Mouse (Mus musculus) forebrain, embryonic 15.5 days (tissue): ENCODE measurements around the gene Sptbn4. TPM values are rescaled to one million over a fixed set of nuclear protein-coding genes. Genes with fewer than 3 reads are reported as not detected.
A peak's percentile ranks its signal among the peaks of the same experiment; 100 is the strongest.

Experiments
- ATAC-seq: fragments of 200-750 bp; cut with Nextera tagmentation; replicated peaks from 2 replicates; pipeline ENCODE4 v1.8.0; 2017; ENCODE audit warnings: mild to moderate bottlenecking, moderate TSS enrichment, moderate library complexity
- H3K27ac ChIP-seq: fragments of 300-500 bp; sonication (generic); replicated peaks from 2 replicates; pipeline ENCODE4 v1.5.1; 2015; ENCODE audit warnings: mild to moderate bottlenecking, inconsistent platforms
- H3K27me3 ChIP-seq: fragments of 300-500 bp; sonication (generic); 2 replicates; pipeline ENCODE4 v1.6.1; 2015; ENCODE audit warnings: inconsistent platforms
- H3K36me3 ChIP-seq: fragments of 300-500 bp; sonication (generic); 2 replicates; pipeline ENCODE4 v1.6.1; 2015; ENCODE audit warnings: mild to moderate bottlenecking, inconsistent platforms
- H3K4me1 ChIP-seq: fragments of 300-500 bp; sonication (generic); 2 replicates; pipeline ENCODE4 v1.6.1; 2015; ENCODE audit warnings: inconsistent platforms
- H3K4me2 ChIP-seq: fragments of 300-500 bp; sonication (generic); replicated peaks from 2 replicates; pipeline ENCODE4 v1.6.1; 2015; ENCODE audit warnings: mild to moderate bottlenecking, inconsistent platforms
- H3K4me3 ChIP-seq: fragments of 300-500 bp; sonication (generic); 2 replicates; pipeline ENCODE4 v1.5.1; 2015; ENCODE audit warnings: mild to moderate bottlenecking, inconsistent platforms
- H3K9ac ChIP-seq: fragments of 300-500 bp; sonication (generic); replicated peaks from 2 replicates; pipeline ENCODE4 v1.6.1; 2015; ENCODE audit warnings: mild to moderate bottlenecking, inconsistent platforms
- H3K9me3 ChIP-seq: fragments of 300-500 bp; sonication (generic); 2 replicates; pipeline ENCODE4 v1.6.1; 2016; ENCODE audit warnings: inconsistent platforms
- WGBS: fragments of 180-500 bp; shearing (Covaris S2); methylation state at CpG from one replicate; pipeline ENCODE4 v1.1.7; 2015; ENCODE audit warnings: mixed read lengths; 5-methylcytosine and 5-hydroxymethylcytosine counted together
- polyA plus RNA-seq: library from polyadenylated mRNA; unstranded; fragments of >200 nt; fragmentation: Nextera tagmentation; extraction: Ambion mirVana; gene quantifications from 2 replicates; pipeline ENCODE4 v1.2.1, GENCODE M21; 2015

The Sptbn4 gene
- polyA plus RNA-seq, 1 experiment from 2014 or later: 2.0 TPM

DNA sequence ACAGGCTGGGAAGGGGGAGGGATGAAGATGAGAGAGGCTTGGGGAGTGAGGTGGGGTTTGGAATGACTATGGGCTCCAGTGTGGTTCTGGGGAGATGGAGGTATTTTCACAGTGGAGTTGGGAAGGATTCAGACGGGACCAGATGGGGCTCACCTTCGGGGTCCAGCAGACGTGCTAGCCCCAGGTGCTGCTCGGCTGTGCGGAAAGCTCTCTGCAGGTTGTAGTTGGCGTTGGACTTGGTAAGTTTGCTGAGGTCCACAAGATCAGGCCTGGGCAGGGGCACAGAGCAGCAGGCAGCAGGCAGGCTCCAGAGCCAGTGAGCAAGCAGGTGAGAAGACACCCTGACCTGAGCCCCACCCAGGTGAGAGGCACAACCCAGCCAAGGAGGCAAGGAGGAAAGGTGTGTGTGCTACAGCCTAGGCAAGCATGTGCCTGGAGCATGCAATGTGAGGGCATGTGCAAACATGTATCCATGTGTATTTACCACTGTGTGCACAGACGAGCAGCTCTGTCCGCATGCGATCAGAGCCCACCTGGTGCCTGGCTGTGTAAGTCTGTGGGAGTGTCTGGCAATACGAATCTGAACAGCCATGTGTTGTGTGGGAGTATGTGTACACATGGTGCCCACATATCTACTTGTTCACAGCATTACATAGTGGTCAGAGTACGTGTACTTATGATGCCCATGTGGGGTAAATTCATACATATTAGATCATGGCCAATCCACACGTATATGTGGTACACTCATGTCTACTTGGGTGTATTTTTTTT lies 23.7 kb downstream of the Sptbn4 start:
- H3K9me3 ChIP-seq: no peaks in the 10 kb centered on the region
- ATAC-seq: no peak
- peaks cover 2% of the 10 kb centered on the region; the same call in 1 of the 2 replicates for H3K36me3 ChIP-seq

DNA sequence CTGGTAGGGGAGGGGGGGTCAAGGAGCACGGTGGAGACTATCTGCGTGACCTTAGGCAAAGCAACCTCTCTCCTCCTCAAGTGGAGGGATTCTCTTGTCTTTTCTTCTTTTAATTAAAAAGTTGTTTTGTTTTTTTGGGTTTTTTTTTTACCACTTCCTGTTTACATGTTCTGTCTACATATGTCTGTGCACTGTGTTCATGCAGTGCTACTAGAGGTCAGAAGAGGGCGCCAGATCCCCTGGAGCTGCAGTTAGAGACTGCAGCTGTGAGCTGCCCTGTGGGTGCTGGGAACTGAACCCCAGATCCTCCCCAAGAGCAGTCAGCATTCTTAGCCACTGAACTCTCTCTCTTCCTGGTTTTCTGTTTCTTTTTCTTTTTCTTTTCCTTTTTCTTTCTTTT lies 28.4 kb downstream of the Sptbn4 start:
- ATAC-seq: no peak

More for the DNA sequence above, 23.7 kb downstream of the Sptbn4 start:
- H3K4me3 ChIP-seq: no peak overlapping the region
- H3K9ac ChIP-seq: no peak overlapping the region
- no peak overlapping the region for H3K4me2 ChIP-seq
- no peaks in the 10 kb centered on the region for H3K4me1 ChIP-seq
- H3K27me3 ChIP-seq: no peaks in the 10 kb centered on the region
- H3K27ac ChIP-seq: no peak overlapping the region
- WGBS: 87% methylated on average over 12 of the region's 12 CpGs

DNA sequence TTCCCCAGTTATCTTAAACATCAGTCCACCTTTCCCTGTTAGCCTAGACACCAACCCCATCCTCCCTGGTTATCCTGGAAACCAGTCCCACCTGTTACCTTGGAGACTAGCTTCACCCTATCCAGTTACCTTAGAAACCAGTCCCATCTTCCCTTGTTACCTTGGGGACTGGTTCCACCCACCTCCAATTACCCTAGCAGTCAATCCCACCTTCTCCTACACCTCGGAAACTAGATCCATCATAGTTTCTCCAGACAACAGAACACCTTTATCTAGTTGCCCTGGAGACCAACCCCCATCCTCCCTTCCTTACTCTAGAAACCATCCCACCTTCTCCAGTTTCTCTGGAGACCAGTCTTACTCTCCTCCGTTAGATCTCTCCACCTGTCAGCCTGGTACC lies 30.3 kb downstream of the Sptbn4 start:
- no peak overlapping the region for H3K9ac ChIP-seq
- no peak overlapping the region for H3K4me3 ChIP-seq
- 71% methylated on average over 2 of the region's 2 CpGs for WGBS
- H3K36me3 ChIP-seq: 0 out of 2 replicates have a peak, but pooled peaks cover 4% of the 10 kb centered on the region
- H3K9me3 ChIP-seq: no peaks in the 10 kb centered on the region
- H3K27me3 ChIP-seq: no peaks in the 10 kb centered on the region
- no peak overlapping the region for H3K27ac ChIP-seq
- no peaks in the 10 kb centered on the region for H3K4me1 ChIP-seq
- no peak for ATAC-seq
- no peak overlapping the region for H3K4me2 ChIP-seq

More for the DNA sequence above, 28.4 kb downstream of the Sptbn4 start:
- Histone ChIP-seq H3K36me3 (peaks cover 6% of the 10 kb centered on the region; the same call in 1 of the 2 replicates), H3K27ac (no peak overlapping the region), H3K9me3 (no peaks in the 10 kb centered on the region), H3K4me2 (no peak overlapping the region), H3K4me3 (no peak overlapping the region), H3K4me1 (no peaks in the 10 kb centered on the region), H3K27me3 (no peaks in the 10 kb centered on the region), H3K9ac (no peak overlapping the region)
- 85% methylated on average over 3 of the region's 3 CpGs for WGBS

DNA sequence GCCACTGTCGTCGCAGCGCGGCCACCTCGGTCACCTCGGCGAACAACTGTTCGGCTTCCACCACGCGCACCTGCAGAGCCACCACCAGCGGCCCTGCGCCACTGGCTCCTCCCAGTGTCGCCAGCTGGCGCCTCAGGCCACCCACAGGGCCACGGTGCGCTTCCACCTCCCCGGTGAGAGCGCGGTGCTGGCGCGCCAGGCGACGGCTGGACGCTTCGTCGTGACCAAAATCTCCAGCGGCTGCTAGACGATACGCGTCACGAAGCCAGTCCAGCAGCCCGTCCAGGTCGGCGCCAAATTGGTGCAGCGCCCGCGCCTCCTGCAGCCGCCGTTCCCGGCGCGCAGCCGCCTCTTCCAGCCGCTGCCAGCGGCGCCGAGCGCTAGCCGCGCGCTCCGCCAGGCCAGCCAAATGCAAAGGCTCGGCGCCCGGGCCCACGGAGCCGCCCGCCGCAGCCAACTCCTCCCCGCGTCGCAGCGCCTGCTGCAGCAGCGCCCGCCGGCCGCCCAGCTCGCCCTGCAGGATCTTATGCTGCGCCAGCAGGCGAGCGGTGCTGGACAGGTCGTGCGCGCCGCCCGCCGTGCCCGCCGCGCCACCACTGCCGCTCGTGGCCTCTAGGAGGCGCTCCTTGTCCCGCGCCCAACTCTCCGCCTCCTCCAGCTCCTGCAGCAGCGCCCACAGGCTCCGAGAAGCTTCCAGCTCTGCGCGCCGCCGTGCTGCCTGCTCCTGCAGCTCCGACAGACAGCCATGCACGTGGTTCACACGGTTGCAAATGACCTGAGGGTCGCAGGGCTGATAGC lies 38.9 kb downstream of the Sptbn4 start:
- H3K27ac ChIP-seq: no peak overlapping the region
- peak overlapping the region; percentile 63 for H3K4me2 ChIP-seq
- peak; percentile 65 for ATAC-seq
- H3K9me3 ChIP-seq: no peaks in the 10 kb centered on the region
- peaks cover 14% of the 10 kb centered on the region for H3K4me1 ChIP-seq
- peak overlapping the region; percentile 25 for H3K9ac ChIP-seq
- peaks cover 70% of the 10 kb centered on the region for H3K27me3 ChIP-seq
- WGBS: 2% methylated on average over 89 of the region's 96 CpGs
- no peaks in the 10 kb centered on the region for H3K36me3 ChIP-seq
- H3K4me3 ChIP-seq: peak overlapping the region; percentile 44

DNA sequence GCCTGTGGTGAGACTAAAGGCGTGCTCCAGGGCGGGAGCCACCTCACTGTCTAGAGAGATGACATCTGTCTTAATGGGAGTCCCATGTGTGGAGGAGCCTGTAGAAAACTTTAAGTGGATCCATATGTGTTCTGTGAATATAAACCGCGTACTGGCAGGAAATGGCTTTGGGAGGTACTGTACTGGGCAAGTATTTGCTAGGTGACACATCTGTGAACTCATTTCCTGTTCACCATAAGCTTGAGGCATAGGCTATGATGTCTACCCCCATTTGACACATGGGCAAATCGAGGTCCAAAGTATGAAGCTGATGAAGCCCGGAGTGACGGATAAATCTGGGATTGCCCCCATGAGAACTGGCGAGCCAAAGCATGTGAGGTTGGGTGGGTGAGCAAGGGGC lies 39.7 kb downstream of the Sptbn4 start:
- ATAC-seq: no peak
- 59% methylated on average over 8 of the region's 8 CpGs for WGBS
- no peaks in the 10 kb centered on the region for H3K9me3 ChIP-seq
- no peak overlapping the region for H3K27ac ChIP-seq
- H3K4me1 ChIP-seq: peaks cover 14% of the 10 kb centered on the region
- no peak overlapping the region for H3K9ac ChIP-seq
- peaks cover 78% of the 10 kb centered on the region for H3K27me3 ChIP-seq
- peak overlapping the region; percentile 44; the same call in 1 of the 2 replicates for H3K4me3 ChIP-seq
- H3K36me3 ChIP-seq: no peaks in the 10 kb centered on the region
- H3K4me2 ChIP-seq: no peak overlapping the region

DNA sequence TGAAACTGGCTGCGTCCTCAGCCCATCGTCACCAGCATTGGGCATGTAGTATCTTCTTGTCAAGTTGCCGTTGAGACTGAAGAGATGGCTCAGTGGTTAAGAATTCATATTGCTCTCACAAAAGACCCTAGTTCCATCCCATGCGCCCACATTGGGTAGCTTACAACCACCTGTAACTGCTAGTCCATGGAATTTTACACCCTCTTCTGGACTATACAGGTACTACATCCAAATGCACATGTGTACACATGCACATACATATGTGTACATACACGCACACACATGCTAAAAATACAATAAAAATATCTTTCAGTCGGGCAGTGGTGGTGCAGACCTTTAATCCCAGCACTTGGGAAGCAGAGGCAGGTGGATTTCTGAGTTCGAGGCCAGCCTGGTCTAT lies 41.0 kb downstream of the Sptbn4 start:
- Histone ChIP-seq H3K27ac (no peak overlapping the region), H3K27me3 (peaks cover 89% of the 10 kb centered on the region), H3K4me2 (no peak overlapping the region), H3K36me3 (no peaks in the 10 kb centered on the region), H3K9me3 (no peaks in the 10 kb centered on the region), H3K9ac (no peak overlapping the region), H3K4me3 (no peak overlapping the region), H3K4me1 (peaks cover 14% of the 10 kb centered on the region)
- no peak for ATAC-seq
- whole genome bisulfite sequencing: 89% methylated on average over 7 of the region's 7 CpGs

DNA sequence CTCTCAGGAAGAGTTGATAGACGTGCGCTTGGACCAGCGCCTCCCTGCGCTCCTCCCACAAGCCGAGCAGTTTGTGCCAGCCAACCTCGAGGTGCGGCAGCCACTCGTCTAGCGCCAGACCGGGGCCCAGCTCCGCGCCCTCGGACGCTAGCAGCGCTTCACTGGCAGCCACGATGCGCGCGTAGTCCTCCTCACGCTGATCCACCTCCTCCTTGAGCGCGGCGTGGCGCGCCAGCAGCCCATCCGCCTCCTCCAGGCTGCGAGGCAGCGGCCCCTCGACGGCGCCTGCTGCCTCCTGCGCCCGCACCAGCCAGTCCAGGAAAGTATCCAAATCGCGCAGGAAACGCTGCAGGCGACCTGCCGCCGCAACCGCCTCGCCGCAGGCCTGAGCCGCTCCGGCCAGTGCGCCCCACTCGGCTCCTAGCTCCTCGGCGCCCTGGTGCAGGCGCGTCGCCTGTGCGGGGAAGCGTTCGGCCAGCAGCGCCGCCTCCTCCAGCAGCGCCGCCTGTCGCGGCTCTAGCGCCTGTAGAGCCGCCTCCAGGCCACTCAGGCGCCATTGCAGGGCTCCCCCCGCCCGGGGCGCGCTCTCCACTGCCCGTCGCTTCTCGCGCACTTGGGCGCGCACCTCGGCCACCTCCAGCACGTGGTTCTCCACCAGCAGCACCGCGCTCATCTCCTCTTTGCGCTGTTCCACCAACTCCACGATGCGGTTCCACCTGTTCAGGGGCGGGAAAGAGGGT lies 43.1 kb downstream of the Sptbn4 start:
- no peak overlapping the region for H3K9ac ChIP-seq
- 0 out of 2 replicates have a peak overlapping the region, but pooled peaks have one; percentile 9 for H3K4me3 ChIP-seq
- WGBS: 7% methylated on average over 81 of the region's 81 CpGs
- no peak overlapping the region for H3K27ac ChIP-seq
- no peak for ATAC-seq
- no peaks in the 10 kb centered on the region for H3K36me3 ChIP-seq
- H3K4me2 ChIP-seq: peak overlapping the region; percentile 19
- H3K9me3 ChIP-seq: no peaks in the 10 kb centered on the region
- H3K27me3 ChIP-seq: peaks cover 88% of the 10 kb centered on the region
- H3K4me1 ChIP-seq: peaks cover 14% of the 10 kb centered on the region

DNA sequence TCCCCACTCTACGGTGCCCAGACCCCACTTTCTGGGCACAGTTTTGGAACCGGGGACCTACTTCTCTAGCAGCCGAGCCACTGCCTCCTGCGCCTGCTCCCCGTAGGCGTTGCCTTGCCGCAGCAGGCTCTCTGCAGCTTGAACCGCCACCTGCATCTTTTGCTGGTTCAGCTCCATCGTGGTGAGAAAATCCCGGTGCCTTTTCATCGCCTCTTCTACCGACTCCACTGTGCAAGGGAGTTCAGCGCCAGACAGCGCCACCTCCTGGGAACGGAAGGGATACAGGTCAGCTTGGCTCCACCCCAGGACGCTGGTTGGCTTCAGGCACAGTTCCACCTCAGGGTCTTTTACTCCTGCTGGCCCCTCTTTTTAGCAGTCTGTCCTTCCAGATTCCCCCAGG lies 44.8 kb downstream of the Sptbn4 start:
- Histone ChIP-seq H3K4me2 (no peak overlapping the region), H3K9ac (no peak overlapping the region), H3K27me3 (peaks cover 80% of the 10 kb centered on the region), H3K9me3 (no peaks in the 10 kb centered on the region), H3K27ac (no peak overlapping the region), H3K4me1 (peaks cover 4% of the 10 kb centered on the region; the same call in 1 of the 2 replicates), H3K36me3 (no peaks in the 10 kb centered on the region), H3K4me3 (no peak overlapping the region)
- no peak for ATAC-seq
- WGBS: 7% methylated on average over 16 of the region's 16 CpGs

DNA sequence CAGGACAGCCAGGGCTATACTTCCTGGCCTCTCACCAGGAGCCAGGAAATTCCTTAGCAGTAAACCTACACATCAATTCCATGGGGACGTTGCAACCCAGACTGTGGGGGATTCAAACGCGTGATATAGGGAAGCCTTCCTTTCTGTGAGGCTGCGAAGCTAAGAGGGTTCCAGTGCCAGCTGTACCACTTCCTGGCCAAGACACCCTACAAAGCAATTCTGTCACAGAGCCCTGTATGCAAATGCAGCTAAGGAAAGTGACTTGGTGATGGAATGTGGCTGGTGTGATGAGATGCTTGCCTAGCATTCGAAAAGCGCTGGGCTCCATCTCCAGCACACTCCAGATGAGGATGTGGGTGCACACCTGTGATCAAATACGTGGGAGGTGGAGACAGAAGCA lies 46.9 kb downstream of the Sptbn4 start:
- Histone ChIP-seq H3K9ac (no peak overlapping the region), H3K27ac (no peak overlapping the region), H3K4me3 (no peak overlapping the region), H3K36me3 (no peaks in the 10 kb centered on the region), H3K27me3 (peaks cover 78% of the 10 kb centered on the region), H3K9me3 (no peaks in the 10 kb centered on the region), H3K4me2 (no peak overlapping the region), H3K4me1 (peaks cover 17% of the 10 kb centered on the region)
- 81% methylated on average over 7 of the region's 7 CpGs for WGBS
- no peak for ATAC-seq

DNA sequence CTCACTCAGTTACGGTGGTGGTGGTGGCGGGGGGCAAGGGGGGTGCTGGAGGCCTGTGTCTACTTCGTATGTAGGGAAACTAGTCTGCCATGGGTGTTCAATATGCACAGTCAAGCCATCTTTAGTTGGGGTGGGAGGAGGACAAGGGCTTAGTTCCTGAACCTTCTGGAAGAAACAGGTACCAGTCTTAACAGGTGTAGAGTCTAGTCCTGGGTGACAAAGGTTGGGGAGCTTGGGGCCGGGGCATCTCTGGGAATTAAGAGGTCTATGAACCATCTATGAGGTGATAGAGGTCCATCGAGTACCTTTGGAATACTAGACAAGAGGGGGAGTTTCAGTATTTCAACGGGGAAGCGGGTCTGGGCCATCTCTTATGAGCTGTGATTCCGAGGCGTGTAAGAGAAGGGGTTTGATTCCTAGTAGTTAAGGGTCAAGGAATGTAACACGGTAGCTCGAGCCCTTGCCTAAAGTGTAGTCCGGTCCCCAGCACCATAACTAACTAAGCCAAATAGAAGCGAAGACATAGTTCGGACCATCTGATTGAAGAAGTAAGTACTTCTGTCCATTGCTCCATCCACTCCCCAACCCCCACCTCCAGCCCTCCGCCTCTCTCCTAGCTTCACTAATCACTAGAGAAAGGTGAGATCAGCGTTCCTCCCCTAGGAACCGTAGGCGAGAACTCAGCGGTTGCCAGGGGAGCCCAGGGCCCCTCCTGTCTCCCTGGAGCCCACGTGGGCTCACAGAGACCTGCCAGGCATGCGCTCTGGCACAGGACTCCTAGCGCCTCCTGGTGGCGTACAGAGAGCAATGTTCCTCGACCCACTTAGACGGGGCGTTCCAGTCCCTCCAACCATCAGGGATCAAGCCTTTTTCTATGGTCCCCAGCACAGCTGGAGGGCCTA lies 50.2 kb downstream of the Sptbn4 start:
- Histone ChIP-seq H3K9me3 (no peaks in the 10 kb centered on the region), H3K27me3 (peaks cover 78% of the 10 kb centered on the region), H3K27ac (no peak overlapping the region), H3K36me3 (no peaks in the 10 kb centered on the region), H3K4me1 (peaks cover 13% of the 10 kb centered on the region), H3K4me3 (peak overlapping the region; percentile 48), H3K4me2 (peak overlapping the region; percentile 78), H3K9ac (no peak overlapping the region)
- peak; percentile 30 for ATAC-seq
- WGBS: 19% methylated on average over 26 of the region's 26 CpGs
